Mouse (Mus musculus): ENCODE data around the gene Krt88.
A peak's percentile ranks its signal among the peaks of the same experiment; 100 is the strongest.

Gene Krt88

GRCm38 (mm10) chr15:101447444-101447843 lies at the start of gene Krt88:
Gene Krt88, plus strand, starts transcription at chr15:101447744.
- no peak for DNase-seq (ENCODE audit: low read depth, low spot score)

- no peak for DNase-seq (ENCODE audit: low read depth, low spot score)
Observed at GRCm38 (mm10) chr15:101398269-101398668, 49.3 kb upstream of the Krt88 start.

DNA sequence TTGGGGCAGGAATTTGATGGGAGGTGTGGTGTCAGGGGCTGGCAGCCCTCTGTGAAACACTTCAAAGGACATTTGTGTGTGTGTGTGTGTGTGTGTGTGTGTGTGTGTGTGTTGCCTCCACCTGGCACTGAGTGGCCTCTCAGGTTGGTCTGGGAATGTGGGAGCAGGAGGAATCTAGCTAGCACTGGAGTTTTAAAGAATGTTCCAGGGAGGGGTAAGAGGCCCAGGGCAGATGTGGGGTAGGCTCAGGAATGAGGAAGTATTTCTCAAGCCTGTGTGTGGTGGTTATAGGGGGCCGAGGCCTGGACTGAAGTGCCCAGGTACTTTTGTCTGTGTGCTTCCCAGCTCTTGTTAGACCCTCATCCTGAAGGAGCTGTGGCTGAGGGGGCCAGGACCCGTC lies 36.8 kb upstream of the Krt88 start, which contains the start of gene Krt7:
Gene Krt7, plus strand, starts transcription at position 269 of the 400 bp plus-strand sequence.
- DNase-seq (ENCODE audit: low read depth, low spot score) = peak; percentile 49

DNA sequence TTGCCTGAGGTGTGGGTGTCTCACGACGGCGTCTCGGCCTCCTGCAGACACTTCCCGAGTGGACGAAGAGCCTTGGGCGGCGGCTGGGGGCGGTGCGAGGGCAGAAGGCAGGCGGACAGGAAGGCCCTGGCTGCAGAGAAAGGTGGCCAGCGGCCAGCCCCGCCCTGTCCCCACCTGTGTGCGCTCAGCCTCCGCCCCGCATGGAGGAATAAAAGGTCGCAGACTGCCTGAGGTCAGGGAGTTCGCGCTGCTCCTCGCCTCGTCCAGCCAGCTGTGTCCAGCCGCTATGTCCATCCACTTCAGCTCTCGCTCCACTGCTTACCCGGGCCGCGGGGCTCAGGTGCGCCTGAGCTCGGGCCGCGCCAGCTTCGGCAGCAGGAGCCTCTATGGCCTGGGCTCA lies 35.4 kb upstream of the Krt88 start:
- no peak for DNase-seq (ENCODE audit: low read depth, low spot score)

DNA sequence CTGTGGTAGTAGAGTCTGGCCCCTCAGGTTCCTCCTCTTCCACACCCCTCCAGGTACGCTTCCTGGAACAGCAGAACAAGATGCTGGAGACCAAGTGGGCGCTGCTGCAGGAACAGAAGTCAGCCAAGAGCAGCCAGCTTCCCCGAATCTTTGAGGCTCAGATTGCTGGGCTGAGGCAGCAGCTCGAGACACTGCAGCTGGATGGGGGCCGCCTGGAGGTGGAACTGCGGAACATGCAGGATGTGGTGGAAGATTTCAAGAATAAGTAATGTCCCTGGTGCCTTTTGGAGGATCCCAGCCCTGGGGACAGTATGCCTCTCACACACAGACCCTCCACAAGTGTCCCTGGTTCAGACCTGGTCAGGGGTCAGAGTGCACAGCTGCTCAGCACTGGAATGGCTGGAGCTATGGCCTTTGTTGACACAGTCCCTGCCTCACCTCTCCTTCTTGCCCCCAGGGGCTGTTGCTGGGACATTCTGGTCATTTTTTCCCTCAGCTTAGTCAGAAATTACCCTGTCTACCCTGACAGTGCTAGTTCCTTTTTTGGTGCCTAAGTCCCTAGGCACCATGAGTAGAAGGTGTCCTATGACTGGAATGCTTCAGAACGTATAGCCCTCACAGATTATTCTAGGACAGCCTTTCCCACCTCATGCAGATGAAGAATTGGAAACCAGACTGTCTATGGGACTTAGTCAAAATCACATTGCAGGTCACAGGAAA lies 33.5 kb upstream of the Krt88 start:
- no peak for DNase-seq (ENCODE audit: low read depth, low spot score)

DNA sequence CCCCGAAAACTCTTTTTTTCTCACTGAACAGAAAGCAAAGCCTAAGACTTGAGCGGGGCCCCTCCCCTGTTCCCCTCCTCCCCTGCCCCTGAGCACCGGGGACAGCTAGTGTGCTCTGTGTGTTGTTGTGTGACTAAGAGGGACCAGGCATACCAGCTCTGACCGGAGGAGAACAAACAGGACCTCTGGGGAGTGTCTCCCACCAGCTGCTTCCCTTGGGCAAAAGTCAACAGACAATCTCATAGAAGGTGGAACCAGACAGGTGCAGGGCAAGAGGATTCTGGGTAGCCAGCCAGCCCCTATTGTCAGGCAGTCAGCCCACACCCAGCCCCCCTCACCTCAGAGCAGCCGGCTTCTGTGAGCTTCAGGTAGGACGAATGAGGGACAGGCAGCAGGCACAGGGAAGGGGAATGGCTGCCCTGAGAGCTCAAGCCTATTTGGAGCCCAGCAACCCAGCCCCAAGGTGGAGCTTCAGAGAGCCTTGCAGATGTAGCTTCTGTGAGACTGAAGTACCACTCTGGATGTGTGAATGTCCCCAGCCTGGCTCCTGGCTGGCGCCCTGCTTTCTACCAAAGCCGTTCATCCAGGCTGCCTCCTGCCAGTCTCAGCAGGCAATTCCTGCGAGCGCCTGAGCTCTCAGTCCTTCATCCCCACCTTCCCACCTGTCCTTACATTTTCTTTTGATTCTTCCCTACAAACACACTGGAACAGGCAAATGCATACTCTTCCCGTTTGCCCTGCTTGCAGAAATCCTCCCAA lies 32.6 kb upstream of the Krt88 start:
- no peak for DNase-seq (ENCODE audit: low read depth, low spot score)

- DNase-seq (ENCODE audit: low read depth, low spot score) = no peak
Observed at GRCm38 (mm10) chr15:101418950-101419349, 28.6 kb upstream of the Krt88 start.

DNA sequence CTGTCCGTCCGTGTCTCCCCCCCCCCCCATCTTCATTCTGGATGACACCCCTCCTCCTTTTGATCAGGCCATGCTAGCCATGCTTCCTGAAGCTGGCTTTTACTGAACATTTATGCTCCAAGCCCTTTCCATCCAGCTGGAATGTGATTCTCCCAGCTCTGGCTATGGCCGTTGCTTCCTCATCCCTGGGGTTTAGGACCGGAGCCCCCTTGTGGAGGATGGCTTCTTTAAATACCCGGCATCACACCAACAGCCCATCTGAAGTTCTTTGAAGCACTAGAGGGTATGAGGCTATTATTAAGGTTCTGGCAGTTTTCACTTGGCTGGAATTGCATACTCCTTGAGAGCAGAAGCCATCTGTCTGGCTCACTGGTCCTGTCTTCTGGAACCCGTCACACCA lies 26.6 kb upstream of the Krt88 start:
- no peak for DNase-seq (ENCODE audit: low read depth, low spot score)

- no peak for DNase-seq (ENCODE audit: low read depth, low spot score)
Observed at GRCm38 (mm10) chr15:101424914-101425313, 22.6 kb upstream of the Krt88 start.

GRCm38 (mm10) chr15:101436611-101437010 lies 10.9 kb upstream of the Krt88 start:
- no peak for DNase-seq (ENCODE audit: low read depth, low spot score)

DNA sequence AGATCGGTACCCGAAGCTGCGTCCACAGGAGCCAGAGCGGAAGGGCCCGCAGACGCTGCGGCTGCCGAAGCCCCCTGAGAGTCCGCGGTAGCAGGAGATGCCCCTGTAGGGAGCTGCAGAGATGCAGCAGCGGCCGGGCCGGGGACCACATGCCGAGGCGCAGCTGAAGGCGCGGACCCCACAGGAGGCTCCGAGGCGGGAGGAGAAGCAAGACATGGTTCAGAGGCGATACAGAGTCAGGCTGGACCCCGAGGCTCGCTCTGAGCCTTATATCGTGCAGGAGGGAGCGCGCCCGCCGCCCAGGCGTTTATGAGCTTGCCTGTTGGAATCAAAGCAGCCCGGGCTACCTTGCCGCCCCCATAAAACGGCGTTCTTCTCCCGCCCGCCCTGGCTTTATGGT lies 9.0 kb upstream of the Krt88 start, which contains the start of gene Krt87:
Gene Krt87, minus strand, starts transcription at position 250 of the 400 bp plus-strand sequence.
- DNase-seq (ENCODE audit: low read depth, low spot score) = peak; percentile 40

GRCm38 (mm10) chr15:101440837-101441236 lies 6.7 kb upstream of the Krt88 start:
- DNase-seq (ENCODE audit: low read depth, low spot score) = no peak

- DNase-seq (ENCODE audit: low read depth, low spot score) = no peak
Observed at GRCm38 (mm10) chr15:101446572-101446971, 972 bp upstream of the Krt88 start.

DNA sequence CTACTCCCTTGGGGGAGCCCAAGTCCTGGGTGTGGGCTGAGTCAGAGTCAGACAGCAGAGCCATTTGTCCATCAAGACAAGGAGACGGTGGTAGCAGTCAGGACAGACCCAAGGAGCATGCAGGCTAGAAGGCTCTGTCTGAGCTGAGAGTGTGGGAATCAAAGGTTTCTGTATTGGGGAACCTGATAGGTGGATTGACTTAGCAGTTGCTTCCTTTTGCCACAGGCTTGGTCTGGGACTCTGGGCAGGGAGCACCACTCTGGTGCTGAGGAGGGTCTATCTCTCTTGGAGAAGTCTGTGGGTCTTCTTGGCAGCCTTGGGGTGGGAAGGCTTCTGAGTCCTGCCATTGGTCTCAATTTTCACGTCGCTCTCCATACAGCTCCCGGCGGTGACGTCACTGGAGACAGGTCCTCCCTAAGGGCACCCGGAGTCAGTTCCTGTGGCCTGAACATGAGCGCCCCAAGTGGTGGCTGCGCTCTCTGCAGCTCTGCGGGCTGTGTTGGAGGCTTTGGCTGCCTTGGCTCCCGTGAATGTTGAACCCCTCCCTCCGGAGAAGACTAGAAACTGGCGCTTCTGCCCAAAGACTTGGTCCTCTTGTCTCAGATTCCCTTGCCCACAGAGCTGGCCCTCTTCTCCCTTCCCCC lies 5.7 kb downstream of the Krt88 start:
- peak; percentile 65 for DNase-seq (ENCODE audit: low read depth, low spot score)

- DNase-seq (ENCODE audit: low read depth, low spot score) = no peak
Observed at GRCm38 (mm10) chr15:101454774-101455173, 7.2 kb downstream of the Krt88 start.

- DNase-seq (ENCODE audit: low read depth, low spot score) = no peak
Observed at GRCm38 (mm10) chr15:101455292-101455691, 7.7 kb downstream of the Krt88 start.

DNA sequence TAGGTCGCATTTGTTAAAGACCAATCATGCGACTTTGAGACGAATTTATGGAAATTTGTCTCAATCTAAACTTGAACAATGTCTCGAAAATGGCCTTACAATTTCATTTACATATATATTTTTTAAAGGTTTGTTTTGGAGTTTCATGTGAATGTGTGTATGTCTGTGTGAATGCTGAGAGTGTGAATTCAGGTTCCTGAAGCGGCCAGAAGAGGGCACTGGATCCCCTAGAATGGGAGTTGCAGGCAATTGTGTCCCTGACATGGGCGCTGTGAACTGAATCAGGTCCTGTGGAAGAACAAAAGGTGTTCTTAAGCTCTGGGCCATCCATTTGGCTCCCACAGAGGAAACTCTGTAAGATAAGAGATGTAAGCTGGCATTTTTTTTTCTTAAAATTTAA lies 8.3 kb downstream of the Krt88 start:
- DNase-seq (ENCODE audit: low read depth, low spot score) = no peak

GRCm38 (mm10) chr15:101458361-101458930 lies 10.9 kb downstream of the Krt88 start:
- DNase-seq (ENCODE audit: low read depth, low spot score) = no peak

DNA sequence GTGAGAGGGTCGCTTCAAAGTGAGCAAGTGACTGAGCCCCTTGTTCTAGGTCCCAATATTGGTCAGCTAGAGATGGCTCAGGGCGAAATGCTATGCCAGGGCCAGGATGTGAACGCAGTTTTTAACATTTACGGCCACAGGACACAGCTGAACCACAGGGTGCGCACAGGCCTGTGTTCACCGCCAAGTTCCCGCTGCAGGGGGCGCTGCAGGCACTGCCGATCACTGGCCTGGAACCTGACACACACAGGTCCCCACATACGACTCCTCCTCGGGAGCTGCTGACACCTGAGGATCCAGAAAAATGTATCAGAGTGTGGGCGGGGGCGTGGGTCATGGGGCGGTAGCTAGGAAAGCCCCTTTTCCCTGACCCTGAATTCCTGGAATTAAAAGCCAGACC lies 11.7 kb downstream of the Krt88 start:
- DNase-seq (ENCODE audit: low read depth, low spot score) = no peak

- DNase-seq (ENCODE audit: low read depth, low spot score) = no peak
Observed at GRCm38 (mm10) chr15:101463651-101464050, 16.1 kb downstream of the Krt88 start, which contains the start of gene Krt81. Gene Krt81, minus strand, starts transcription at chr15:101463751.

DNA sequence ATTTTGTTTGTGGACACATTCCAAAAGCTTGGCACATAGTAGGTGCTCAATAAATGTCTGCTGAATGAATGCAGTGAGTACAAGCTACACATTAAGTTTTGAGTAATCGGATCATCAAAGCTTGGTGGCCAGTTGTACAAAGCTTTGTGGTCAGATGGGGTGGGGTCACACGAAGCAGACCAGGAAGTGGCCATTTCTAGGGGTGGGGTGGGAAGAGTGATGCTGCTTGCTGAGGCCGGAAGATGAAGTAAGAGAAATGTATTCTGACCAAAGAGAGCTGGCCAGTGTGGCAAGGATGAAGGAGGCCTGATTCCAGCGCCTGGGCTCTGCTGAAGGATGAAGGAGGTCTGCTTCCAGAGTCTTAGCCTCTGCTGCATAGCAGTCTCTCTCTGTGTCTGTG lies 21.5 kb downstream of the Krt88 start:
- no peak for DNase-seq (ENCODE audit: low read depth, low spot score)

DNA sequence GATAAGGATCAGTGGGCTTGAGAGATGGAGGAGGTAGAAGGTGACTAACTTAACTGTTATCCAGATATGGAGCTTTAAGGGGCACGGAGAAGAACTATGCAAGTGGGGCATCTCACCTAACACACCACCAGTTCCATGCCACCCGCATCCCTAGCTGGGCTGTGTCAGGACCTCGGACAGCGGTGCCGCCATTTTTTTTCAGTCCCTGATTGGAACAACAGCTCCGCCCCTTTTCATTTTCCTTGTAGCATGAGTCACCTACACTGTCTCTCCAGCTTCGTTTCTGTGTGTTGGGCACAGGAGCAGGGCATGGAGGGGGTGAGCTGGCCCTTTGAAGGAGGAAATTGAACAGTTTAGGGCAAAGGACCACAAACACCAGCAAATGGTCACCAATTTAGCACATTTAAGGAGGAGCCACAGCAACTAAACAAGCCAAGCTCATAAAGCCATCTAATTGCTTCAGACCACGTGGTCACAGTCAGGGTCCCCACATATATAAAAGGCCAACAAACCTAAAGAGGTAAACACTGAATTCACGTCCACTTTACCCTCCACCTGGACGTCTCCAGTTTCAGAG lies 25.5 kb downstream of the Krt88 start, which contains the start of gene Krt86:
Gene Krt86, plus strand, starts transcription at position 527 of the 577 bp plus-strand sequence.
- peak; percentile 62 for DNase-seq (ENCODE audit: low read depth, low spot score)
